Mouse (Mus musculus) embryonic fibroblast, embryonic 13.5 days (primary cell): Measurements from ENCODE around the gene Mzt1. TPM values are rescaled to one million over a fixed set of nuclear protein-coding genes. Genes with fewer than 3 reads are reported as not detected.

Source experiments
- H3K27ac ChIP-seq: 2 replicates; pipeline ENCODE4 v1.5.1; 2012; ENCODE audit warnings: low read length, control low read depth, inconsistent platforms; ENCODE audit not compliant: insufficient read depth
- H3K4me1 ChIP-seq: 2 replicates; pipeline ENCODE4 v1.6.1; 2011; ENCODE audit warnings: low read length; ENCODE audit not compliant: control insufficient read depth, insufficient read depth
- H3K4me3 ChIP-seq: 2 replicates; pipeline ENCODE4 v1.5.1; 2011; ENCODE audit warnings: mild to moderate bottlenecking, control low read depth, low read length; ENCODE audit not compliant: insufficient read depth
- CTCF ChIP-seq: IDR thresholded peaks from 2 replicates; pipeline ENCODE4 v1.5.1; 2011; ENCODE audit warnings: mild to moderate bottlenecking, control low read depth, low read length, moderate library complexity, borderline replicate concordance; ENCODE audit not compliant: insufficient read depth
- POLR2A ChIP-seq: IDR thresholded peaks from 2 replicates; pipeline ENCODE4 v1.6.1; 2011; ENCODE audit warnings: low read depth, mild to moderate bottlenecking, control low read depth, low read length, moderate library complexity
- polyA plus RNA-seq: library from polyadenylated mRNA; stranded (reverse); fragments of >200 nt; gene quantifications from 2 replicates; pipeline ENCODE4 v1.2.4, GENCODE M21; 2011; ENCODE audit warnings: low read depth; ENCODE audit not compliant: missing spikeins, insufficient read length

Mzt1 gene
- polyA plus RNA-seq, 1 experiment, result 78.6 TPM

GRCm38 (mm10) chr14:99019136-99019808 lies 26.7 kb downstream of the Mzt1 start:
- Histone ChIP-seq H3K4me3 (no peak overlapping the region), H3K4me1 (no peaks in the 10 kb centered on the region; the same call in 1 of the 2 replicates), H3K27ac (no peak overlapping the region)
- TF ChIP-seq POLR2A (no peak), CTCF (no peak)

GRCm38 (mm10) chr14:99018691-99019090 lies 27.2 kb downstream of the Mzt1 start:
- Histone ChIP-seq H3K4me3 (no peak overlapping the region), H3K27ac (no peak overlapping the region), H3K4me1 (no peaks in the 10 kb centered on the region; the same call in 1 of the 2 replicates)
- no peak for TF ChIP-seq CTCF
- no peak for TF ChIP-seq POLR2A

- Histone ChIP-seq H3K4me1 (no peaks in the 10 kb centered on the region), H3K27ac (no peak overlapping the region; the same call in 1 of the 2 replicates), H3K4me3 (no peak overlapping the region)
- TF ChIP-seq CTCF (no peak), POLR2A (no peak)
Observed at GRCm38 (mm10) chr14:99010920-99011313, 35.0 kb downstream of the Mzt1 start.

DNA sequence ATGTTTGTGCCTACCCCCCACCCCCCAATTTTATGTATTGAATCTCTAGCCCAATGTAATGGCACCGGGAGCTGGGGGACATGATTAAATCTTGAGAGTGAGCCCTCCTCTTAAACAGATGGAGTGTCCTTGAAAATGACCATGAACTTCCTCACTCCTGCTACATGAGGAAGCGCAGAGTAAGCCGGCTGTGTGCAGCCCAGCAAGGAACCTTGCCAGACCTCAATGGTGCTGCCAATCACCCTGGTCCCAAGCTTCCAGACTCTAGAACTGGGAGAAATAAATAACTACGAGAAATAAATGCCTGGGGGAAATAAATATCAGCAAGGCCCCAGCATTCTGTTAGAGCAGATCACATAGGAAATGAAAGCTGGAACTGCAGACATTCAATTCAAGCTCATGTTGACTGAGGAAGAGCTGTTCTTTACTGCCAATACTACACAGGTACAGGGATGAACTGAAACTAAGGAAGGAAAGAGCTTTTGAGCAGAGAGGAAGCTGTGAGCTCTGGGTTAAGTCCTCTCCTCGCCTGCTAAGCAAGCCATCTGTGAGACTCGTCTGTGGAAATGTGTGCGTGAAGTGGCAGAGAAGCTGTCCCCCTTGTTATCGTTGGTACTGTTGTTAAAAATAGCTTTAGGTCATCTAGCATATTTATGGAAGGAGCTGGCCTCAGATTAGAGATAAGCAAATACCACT lies 35.6 kb downstream of the Mzt1 start:
- H3K27ac ChIP-seq, result peak overlapping the region; percentile 12; the same call in 1 of the 2 replicates
- no peaks in the 10 kb centered on the region for H3K4me1 ChIP-seq
- TF ChIP-seq CTCF, result no peak
- no peak for TF ChIP-seq POLR2A
- H3K4me3 ChIP-seq, result no peak overlapping the region

- Histone ChIP-seq H3K4me3 (no peak within 1 kb of the TSS), H3K4me1 (no peaks in the 10 kb centered on the region), H3K27ac (no peak within 1 kb of the TSS)
- TF ChIP-seq POLR2A, result no peak
- TF ChIP-seq CTCF, result no peak
Observed at GRCm38 (mm10) chr14:98994218-98994617, 51.7 kb downstream of the Mzt1 start, which contains the start of gene Rpl36a-ps1. Gene Rpl36a-ps1, minus strand, starts transcription at chr14:98994318.

GRCm38 (mm10) chr14:98992482-98992881 lies 53.5 kb downstream of the Mzt1 start:
- no peaks in the 10 kb centered on the region for H3K4me1 ChIP-seq
- no peak overlapping the region for H3K4me3 ChIP-seq
- TF ChIP-seq POLR2A (no peak), CTCF (no peak)
- H3K27ac ChIP-seq, result no peak overlapping the region

GRCm38 (mm10) chr14:98990636-98991035 lies 55.3 kb downstream of the Mzt1 start:
- Histone ChIP-seq H3K4me3 (no peak overlapping the region), H3K4me1 (no peaks in the 10 kb centered on the region), H3K27ac (no peak overlapping the region)
- no peak for TF ChIP-seq POLR2A
- TF ChIP-seq CTCF, result no peak

- no peak overlapping the region for H3K4me3 ChIP-seq
- H3K4me1 ChIP-seq, result no peaks in the 10 kb centered on the region
- H3K27ac ChIP-seq, result no peak overlapping the region
- TF ChIP-seq CTCF (no peak), POLR2A (no peak)
Observed at GRCm38 (mm10) chr14:98989818-98990217, 56.1 kb downstream of the Mzt1 start.

Other genes with a start within 250 kb of the Mzt1 start
- gene Rpl36a-ps1, start 51.8 kb downstream of the Mzt1 start, polyA plus RNA-seq, result 7.9 and 11.7 TPM in 2 replicates
- 20.3 and 25.8 TPM in 2 replicates for gene Bora, start 88 bp upstream of the Mzt1 start, polyA plus RNA-seq
- 16.5 and 17.0 TPM in 2 replicates for gene Pibf1, start 53.3 kb upstream of the Mzt1 start, polyA plus RNA-seq
- gene Dis3, start 53.6 kb upstream of the Mzt1 start, polyA plus RNA-seq, result 49.2 and 71.2 TPM in 2 replicates